Mouse (Mus musculus) 3T3-L1 (cell line): Measurements from ENCODE around the gene Trim52.

Source experiments
- DNase-seq: peaks from one replicate; pipeline ENCODE4 v3.0.0-alpha.2; 2015; ENCODE audit warnings: low read depth, low spot score

Trim52 gene

GRCm38 (mm10) chr14:106105980-106106379 is at the start of gene Trim52:
Gene Trim52 (plus strand): TSS chr14:106106198.
- DNase-seq, result no peak

- DNase-seq, result no peak
Observed at GRCm38 (mm10) chr14:106072608-106073007, 33.4 kb upstream of the Trim52 start.

GRCm38 (mm10) chr14:106075181-106076064 is 30.6 kb upstream of the Trim52 start:
- DNase-seq, result no peak

GRCm38 (mm10) chr14:106088480-106089037 is 17.4 kb upstream of the Trim52 start:
- DNase-seq, result no peak

GRCm38 (mm10) chr14:106096816-106097215 is 9.2 kb upstream of the Trim52 start:
- DNase-seq, result no peak

GRCm38 (mm10) chr14:106100858-106101257 is 5.1 kb upstream of the Trim52 start:
- DNase-seq, result no peak

- no peak for DNase-seq
Observed at GRCm38 (mm10) chr14:106106425-106106824, 427 bp downstream of the Trim52 start.

GRCm38 (mm10) chr14:106119371-106119770 is 13.4 kb downstream of the Trim52 start:
- DNase-seq, result no peak

GRCm38 (mm10) chr14:106136272-106136671 is 30.3 kb downstream of the Trim52 start:
- DNase-seq, result no peak

GRCm38 (mm10) chr14:106151188-106151587 is 45.2 kb downstream of the Trim52 start:
- DNase-seq, result no peak

GRCm38 (mm10) chr14:106154879-106155576 is 49.0 kb downstream of the Trim52 start:
- DNase-seq, result no peak

GRCm38 (mm10) chr14:106156533-106156932 is 50.5 kb downstream of the Trim52 start:
- peak; percentile 87 for DNase-seq

- peak; percentile 77 for DNase-seq
Observed at GRCm38 (mm10) chr14:106162331-106162730, 56.3 kb downstream of the Trim52 start.

- DNase-seq, result peak; percentile 47
Observed at GRCm38 (mm10) chr14:106163196-106163595, 57.2 kb downstream of the Trim52 start.

- DNase-seq, result peak; percentile 76
Observed at GRCm38 (mm10) chr14:106163933-106164332, 57.9 kb downstream of the Trim52 start.

GRCm38 (mm10) chr14:106176879-106177278 is 70.9 kb downstream of the Trim52 start:
- DNase-seq, result no peak

GRCm38 (mm10) chr14:106178245-106178644 is 72.2 kb downstream of the Trim52 start:
- DNase-seq, result no peak

- DNase-seq, result no peak
Observed at GRCm38 (mm10) chr14:106179102-106179727, 73.2 kb downstream of the Trim52 start.

- no peak for DNase-seq
Observed at GRCm38 (mm10) chr14:106179728-106180125, 73.7 kb downstream of the Trim52 start.

GRCm38 (mm10) chr14:106180616-106181015 is 74.6 kb downstream of the Trim52 start:
- DNase-seq, result no peak

GRCm38 (mm10) chr14:106183985-106184384 is 78.0 kb downstream of the Trim52 start:
- no peak for DNase-seq
